Mouse (Mus musculus) heart, adult 2 months (tissue): ENCODE measurements around the gene 2610318N02Rik. TPM values are rescaled to one million over a fixed set of nuclear protein-coding genes. Genes with fewer than 3 reads are reported as not detected.
A peak's percentile ranks its signal among the peaks of the same experiment; 100 is the strongest.

Experiments used
- DNase-seq, 2 experiments: peaks; one replicate each; pipeline ENCODE4 v3.0.0; 2021
- H3K27ac ChIP-seq: fragments of 200-600 bp; 2 replicates; pipeline ENCODE4 v1.8.1; 2022
- H3K27me3 ChIP-seq: fragments of 200-500 bp; 2 replicates; pipeline ENCODE4 v1.6.1; 2012; ENCODE audit warnings: mild to moderate bottlenecking, low read length, inconsistent platforms, mixed read lengths; ENCODE audit not compliant: control insufficient read depth, insufficient read depth
- H3K36me3 ChIP-seq: fragments of 200-500 bp; 2 replicates; pipeline ENCODE4 v1.6.1; 2012; ENCODE audit warnings: low read length, inconsistent platforms; ENCODE audit not compliant: control insufficient read depth, insufficient read depth
- H3K4me1 ChIP-seq: fragments of 200-500 bp; 2 replicates; pipeline ENCODE4 v1.6.1; 2011; ENCODE audit warnings: low read length; ENCODE audit not compliant: control insufficient read depth, insufficient read depth
- H3K4me3 ChIP-seq: fragments of 200-600 bp; 2 replicates; pipeline ENCODE4 v1.8.1; 2022
- H3K79me2 ChIP-seq: fragments of 200-500 bp; replicated peaks from 2 replicates; pipeline ENCODE4 v1.6.1; 2012; ENCODE audit warnings: mild to moderate bottlenecking, inconsistent platforms, low read length, moderate library complexity, mixed read lengths; ENCODE audit not compliant: control insufficient read depth, insufficient read depth
- H3K9ac ChIP-seq: fragments of 200-500 bp; 2 replicates; pipeline ENCODE4 v1.6.1; 2012; ENCODE audit warnings: low read depth, mild to moderate bottlenecking, control low read depth, inconsistent platforms, low read length, mixed read lengths
- CTCF ChIP-seq: fragments of 200-600 bp; IDR thresholded peaks from 2 replicates; pipeline ENCODE4 v1.8.1; 2022; ENCODE audit warnings: antibody characterized with exemption, mild to moderate bottlenecking, moderate library complexity
- EP300 ChIP-seq: fragments of 200-500 bp; IDR thresholded peaks from 2 replicates; pipeline ENCODE4 v1.6.1; 2011; ENCODE audit warnings: low read depth, low read length, control low read depth; ENCODE audit not compliant: insufficient read depth
- POLR2A ChIP-seq: fragments of 200-500 bp; IDR thresholded peaks from 2 replicates; pipeline ENCODE4 v1.6.1; 2011; ENCODE audit warnings: mild to moderate bottlenecking, low read depth, low read length, control low read depth; ENCODE audit not compliant: insufficient read depth
- WGBS: fragments of 180-500 bp; shearing (Covaris S2); methylation state at CpG from one replicate; pipeline ENCODE4 v1.1.7; 2018; 5-methylcytosine and 5-hydroxymethylcytosine counted together
- intact Hi-C: fragments of 180-260 bp; cut with DNase I; formaldehyde crosslinking; loops from one replicate; pipeline ENCODE4 v1.15.1; 2025
- polyA plus RNA-seq: library from polyadenylated mRNA; depleted of rRNA; stranded (reverse); fragments of >200 nt; gene quantifications from 2 replicates; pipeline ENCODE4 v1.2.3, GENCODE M21; 2012
- total RNA-seq, 2 experiments: library from RNA; stranded (reverse); gene quantifications; 2 replicates each; pipeline ENCODE4 v1.2.3; 2021

2610318N02Rik gene
- total and polyA plus RNA-seq, 3 experiments: 1.1 TPM; not detected in 2

GRCm38 (mm10) chr16:17132906-17133200, 7.9 kb upstream of the 2610318N02Rik start:
- Histone ChIP-seq H3K4me3 (peak overlapping the region; percentile 65; the same call in 1 of the 2 replicates), H3K4me1 (no peaks in the 10 kb centered on the region), H3K36me3 (no peaks in the 10 kb centered on the region), H3K79me2 (no peaks in the 10 kb centered on the region), H3K27me3 (no peaks in the 10 kb centered on the region), H3K9ac (no peak overlapping the region), H3K27ac (no peak overlapping the region)
- no peak for TF ChIP-seq POLR2A
- TF ChIP-seq CTCF: no peak
- WGBS: 40% methylated on average over 7 of the region's 7 CpGs
- no peak for DNase-seq
- intact Hi-C loops: loop anchor here (5.0 kb wide), 2 partner anchors 74 to 144 kb away; partner anchors contain the start of genes Rimbp3 and Tmem191c

- under 1% methylated on average over 47 of the region's 47 CpGs for WGBS
- Histone ChIP-seq H3K4me1 (no peaks in the 10 kb centered on the region), H3K36me3 (no peaks in the 10 kb centered on the region), H3K9ac (peak within 1 kb of the TSS; percentile 72), H3K27ac (peak within 1 kb of the TSS; percentile 60), H3K27me3 (no peaks in the 10 kb centered on the region), H3K4me3 (peak within 1 kb of the TSS; percentile 65), H3K79me2 (no peaks in the 10 kb centered on the region)
- intact Hi-C loops: loop anchor here (5.0 kb wide), 2 partner anchors 75 to 145 kb away; partner anchors contain the start of genes Rimbp3 and Tmem191c
- peak; percentile 95 to 97 for DNase-seq
- TF ChIP-seq CTCF (peak; percentile 63), EP300 (no peak), POLR2A (peak; percentile 46; the same call in 1 of the 2 replicates)
Measured at GRCm38 (mm10) chr16:17132089-17132905, 7.3 kb upstream of the 2610318N02Rik start, which contains the start of gene Sdf2l1. TSS of gene Sdf2l1 (minus strand) at chr16:17132383.

- no peaks in the 10 kb centered on the region for H3K36me3 ChIP-seq
- H3K27ac ChIP-seq: peak overlapping the region; percentile 60
- no peaks in the 10 kb centered on the region for H3K4me1 ChIP-seq
- peak overlapping the region; percentile 72 for H3K9ac ChIP-seq
- intact Hi-C loops: loop anchor here (5.0 kb wide), 2 partner anchors 76 to 146 kb away; partner anchors contain the start of genes Rimbp3 and Tmem191c
- no peak for DNase-seq
- WGBS: 5% methylated on average over 43 of the region's 43 CpGs
- peak overlapping the region; percentile 65 for H3K4me3 ChIP-seq
- no peaks in the 10 kb centered on the region for H3K79me2 ChIP-seq
- no peak for TF ChIP-seq EP300
- H3K27me3 ChIP-seq: no peaks in the 10 kb centered on the region
Measured at GRCm38 (mm10) chr16:17131191-17132088, 6.5 kb upstream of the 2610318N02Rik start.

GRCm38 (mm10) chr16:17127292-17127691, 2.3 kb upstream of the 2610318N02Rik start:
- TF ChIP-seq EP300 (0 out of 2 replicates have a peak, but pooled peaks have one; percentile 25), CTCF (peak; percentile 69), POLR2A (no peak)
- no peaks in the 10 kb centered on the region for H3K36me3 ChIP-seq
- H3K79me2 ChIP-seq: no peaks in the 10 kb centered on the region
- H3K4me1 ChIP-seq: no peaks in the 10 kb centered on the region; the same call in 1 of the 2 replicates
- no peak overlapping the region for H3K9ac ChIP-seq
- intact Hi-C loops: no loop called here
- no peaks in the 10 kb centered on the region for H3K27me3 ChIP-seq
- peak; percentile 24 to 34 for DNase-seq
- 96% methylated on average over 1 of the region's 1 CpGs for WGBS
- H3K27ac ChIP-seq: no peak overlapping the region
- no peak overlapping the region for H3K4me3 ChIP-seq

- no peaks in the 10 kb centered on the region for H3K79me2 ChIP-seq
- intact Hi-C loops: no loop called here
- H3K9ac ChIP-seq: no peak overlapping the region
- no peaks in the 10 kb centered on the region for H3K27me3 ChIP-seq
- no peaks in the 10 kb centered on the region; the same call in 1 of the 2 replicates for H3K4me1 ChIP-seq
- no peak overlapping the region for H3K27ac ChIP-seq
- TF ChIP-seq EP300 (no peak), CTCF (no peak), POLR2A (no peak)
- no peak overlapping the region for H3K4me3 ChIP-seq
- H3K36me3 ChIP-seq: no peaks in the 10 kb centered on the region
- no peak for DNase-seq
- WGBS: 33% methylated on average over 22 of the region's 22 CpGs
Measured at GRCm38 (mm10) chr16:17124119-17124870, 672 bp downstream of the 2610318N02Rik start.
